Comparison of ENCODE assay signal across 8 mouse cellular contexts in genomic region chr10:121770624-121771577, GRCm38 (mm10). TPM values are rescaled to one million over a fixed set of nuclear protein-coding genes. Genes with fewer than 3 reads are reported as not detected.
DNase-seq lines count a peak whose midpoint lies in the region; ATAC-seq and TF ChIP-seq lines count a peak whose summit lies in the region.

No protein-coding gene starts in this region.

- no peaks in the 10 kb centered on the region for H3K36me3 ChIP-seq in testis, adult 2 months (ENCODE audit: control insufficient read depth, insufficient read depth, low read length)
- H3K36me3 ChIP-seq in neural tube, embryonic 11.5 days (ENCODE audit: control insufficient read depth, insufficient read depth, low read length), result no peaks in the 10 kb centered on the region

- peak; percentile 78 to 91 for ATAC-seq in hematopoietic stem cell, adult 5-6 weeks (replicated peaks in 1 of 2; ENCODE audit: insufficient read depth in 1 of 2, low FRiP score in 2 of 2, low TSS enrichment in 1 of 2, low read depth in 1 of 2, poor library complexity in 2 of 2, severe bottlenecking in 2 of 2)
- ATAC-seq in neural tube, embryonic 11.5 days (ENCODE audit: insufficient read depth, low FRiP score, low TSS enrichment), result peak; percentile 53; the same call in 1 of the 2 replicates

- H3K4me1 ChIP-seq in testis, adult 2 months (ENCODE audit: control insufficient read depth, insufficient read depth, low read length), result no peaks in the 10 kb centered on the region
- no peaks in the 10 kb centered on the region for H3K4me1 ChIP-seq in neural tube, embryonic 11.5 days (ENCODE audit: control insufficient read depth, insufficient read depth, low read length)

- H3K9ac ChIP-seq in neural tube, embryonic 11.5 days (ENCODE audit: low read length), result no peak overlapping the region

- no peak overlapping the region for H3K27ac ChIP-seq in testis, adult 2 months (ENCODE audit: control insufficient read depth, insufficient read depth, low read depth, low read length)
- no peak overlapping the region for H3K27ac ChIP-seq in neural tube, embryonic 11.5 days (ENCODE audit: low read depth, low read length)

- H3K9me3 ChIP-seq in neural tube, embryonic 11.5 days (ENCODE audit: control insufficient read depth, low read length), result no peaks in the 10 kb centered on the region

- H3K4me3 ChIP-seq in testis, adult 2 months (ENCODE audit: control insufficient read depth, low read depth, low read length), result no peak overlapping the region
- H3K4me3 ChIP-seq in neural tube, embryonic 11.5 days (ENCODE audit: low read depth, low read length), result no peak overlapping the region

- no peak for TF ChIP-seq POLR2A in testis, adult 2 months (IDR thresholded peaks at IDR 0.05; ENCODE audit: control insufficient read depth, low read depth, low read length)

- intact Hi-C loops in left cerebral cortex, postnatal 10 days (cut with DNase I), result loop anchor here (5.0 kb wide), 1 partner anchor 276 kb away; the partner anchor contains the start of gene Srgap1

- H3K27me3 ChIP-seq in testis, adult 2 months (ENCODE audit: control insufficient read depth, insufficient read depth, low read length), result no peaks in the 10 kb centered on the region
- H3K27me3 ChIP-seq in neural tube, embryonic 11.5 days (ENCODE audit: control insufficient read depth, insufficient read depth, low read length), result no peaks in the 10 kb centered on the region

- TF ChIP-seq CTCF in testis, adult 2 months (IDR thresholded peaks at IDR 0.05; ENCODE audit: control insufficient read depth, insufficient read depth, insufficient replicate concordance, low read depth, low read length), result peak; percentile 39; the same call in 1 of the 2 replicates

- WGBS in neural tube, embryonic 11.5 days, result 58% methylated on average over 20 of the region's 20 CpGs

- no peak overlapping the region for H3K4me2 ChIP-seq in neural tube, embryonic 11.5 days (ENCODE audit: low read depth)

- no peak for DNase-seq in testis, postnatal 10 days (ENCODE audit: low spot score)
- DNase-seq in embryo, embryonic 10 days (ENCODE audit: low spot score), result peak; percentile 64
- peak; percentile 46 for DNase-seq in liver
- DNase-seq in neural tube, embryonic 11.5 days (ENCODE audit: low spot score), result no peak
- DNase-seq in layer of hippocampus, adult 11-12 months (ENCODE audit: low spot score), result no peak
- DNase-seq in left cerebral cortex, postnatal 10 days (ENCODE audit: extremely low spot score in 1 of 2, low spot score in 2 of 2), result no peak

RNA-seq across cellular contexts. Expression of gene BC048403, which starts 31.2 kb away (rescaled TPM):
- 3.0 and 3.3 TPM in 2 replicates for polyA plus RNA-seq in testis, adult 2 months (2012; rRNA removed)
- total RNA-seq in hematopoietic stem cell, adult 5-6 weeks (2017), result 3.5 and 4.2 TPM in 2 replicates
- polyA plus RNA-seq in neural tube, embryonic 11.5 days (2014; fragmentation: Nextera tagmentation; extraction: Ambion mirVana), result 2.7 and 2.9 TPM in 2 replicates
- 1 to 10 TPM; 8.6 to 8.8 TPM for total RNA-seq in left cerebral cortex, postnatal 10 days (2021)

Comparison
In these comparisons a context has a peak if more than half of its experiments do, and no peak if none do; other contexts are left out.
1. DNase-seq: peak in embryo, embryonic 10 days (single experiment) and liver (single experiment); none in testis, postnatal 10 days (single experiment), neural tube, embryonic 11.5 days (single experiment), layer of hippocampus, adult 11-12 months (single experiment) and left cerebral cortex, postnatal 10 days (0 of 2).